Mouse (Mus musculus) G1E (cell line): ENCODE data around the gene Cox10. TPM values are rescaled to one million over a fixed set of nuclear protein-coding genes. Genes with fewer than 3 reads are reported as not detected.

Experiments used
- ATAC-seq: 2 replicates; pipeline ENCODE4 v1.8.0; 2016; ENCODE audit warnings: mild to moderate bottlenecking; ENCODE audit not compliant: insufficient number of reproducible peaks, poor library complexity, low FRiP score, severe bottlenecking; ENCODE audit errors: extremely low read depth
- DNase-seq: peaks from one replicate; pipeline ENCODE4 v3.0.0; 2012; ENCODE audit warnings: low spot score
- H3K27me3 ChIP-seq: 2 replicates; pipeline ENCODE4 v1.6.1; 2012; ENCODE audit warnings: mild to moderate bottlenecking, low read length, inconsistent platforms; ENCODE audit not compliant: insufficient read depth
- H3K36me3 ChIP-seq: replicated peaks from 2 replicates; pipeline ENCODE3; 2012; ENCODE audit warnings: mild to moderate bottlenecking, inconsistent platforms
- H3K4me1 ChIP-seq: 2 replicates; pipeline ENCODE4 v1.6.1; 2012; ENCODE audit warnings: low read depth, low read length, inconsistent platforms, mixed read lengths; ENCODE audit not compliant: insufficient read depth
- H3K4me3 ChIP-seq: 2 replicates; pipeline ENCODE4 v1.5.1; 2012; ENCODE audit warnings: low read depth, mild to moderate bottlenecking, inconsistent platforms, low read length, moderate library complexity, mixed read lengths
- H3K9me3 ChIP-seq: replicated peaks from 2 replicates; pipeline ENCODE4 v1.6.1; 2012; ENCODE audit warnings: inconsistent platforms
- CTCF ChIP-seq: IDR thresholded peaks from 2 replicates; pipeline ENCODE4 v1.5.1; 2012; ENCODE audit warnings: low read depth, low read length, inconsistent platforms, mixed read lengths
- GATA1 ChIP-seq: IDR thresholded peaks from 2 replicates; pipeline ENCODE4 v1.6.1; 2012; ENCODE audit warnings: borderline replicate concordance, low read length, inconsistent platforms, mixed read lengths
- GATA2 ChIP-seq: IDR thresholded peaks from 2 replicates; pipeline ENCODE4 v1.6.1; 2012; ENCODE audit warnings: low read depth, low read length, inconsistent platforms, borderline replicate concordance
- POLR2AphosphoS5 ChIP-seq: IDR thresholded peaks from 2 replicates; pipeline ENCODE4 v1.6.1; 2012; ENCODE audit warnings: low read depth, low read length, inconsistent platforms; ENCODE audit not compliant: insufficient replicate concordance
- TAL1 ChIP-seq: conservative IDR thresholded peaks from 2 replicates; pipeline ENCODE4 v1.6.1; 2012; ENCODE audit warnings: low read depth, low read length, inconsistent platforms, mixed read lengths
- polyA plus RNA-seq: library from polyadenylated mRNA; stranded (reverse); fragments of >175 nt; gene quantifications from 2 replicates; pipeline ENCODE4 v1.2.3, GENCODE M21; 2012
- total RNA-seq, 2 experiments: library from RNA; stranded (forward) in 1 of 2; stranded (reverse) in 1 of 2; fragments of 200-1000 nt in 1 of 2; fragments of >200 nt in 1 of 2; fragmentation: Nextera tagmentation in 1 of 2; gene quantifications; 2 replicates each; pipeline ENCODE4 v1.2.3; 2014 to 2017

The Cox10 gene
- total and polyA plus RNA-seq, 3 experiments, result 19.4 to 53.9 (median 21.1) TPM

DNA sequence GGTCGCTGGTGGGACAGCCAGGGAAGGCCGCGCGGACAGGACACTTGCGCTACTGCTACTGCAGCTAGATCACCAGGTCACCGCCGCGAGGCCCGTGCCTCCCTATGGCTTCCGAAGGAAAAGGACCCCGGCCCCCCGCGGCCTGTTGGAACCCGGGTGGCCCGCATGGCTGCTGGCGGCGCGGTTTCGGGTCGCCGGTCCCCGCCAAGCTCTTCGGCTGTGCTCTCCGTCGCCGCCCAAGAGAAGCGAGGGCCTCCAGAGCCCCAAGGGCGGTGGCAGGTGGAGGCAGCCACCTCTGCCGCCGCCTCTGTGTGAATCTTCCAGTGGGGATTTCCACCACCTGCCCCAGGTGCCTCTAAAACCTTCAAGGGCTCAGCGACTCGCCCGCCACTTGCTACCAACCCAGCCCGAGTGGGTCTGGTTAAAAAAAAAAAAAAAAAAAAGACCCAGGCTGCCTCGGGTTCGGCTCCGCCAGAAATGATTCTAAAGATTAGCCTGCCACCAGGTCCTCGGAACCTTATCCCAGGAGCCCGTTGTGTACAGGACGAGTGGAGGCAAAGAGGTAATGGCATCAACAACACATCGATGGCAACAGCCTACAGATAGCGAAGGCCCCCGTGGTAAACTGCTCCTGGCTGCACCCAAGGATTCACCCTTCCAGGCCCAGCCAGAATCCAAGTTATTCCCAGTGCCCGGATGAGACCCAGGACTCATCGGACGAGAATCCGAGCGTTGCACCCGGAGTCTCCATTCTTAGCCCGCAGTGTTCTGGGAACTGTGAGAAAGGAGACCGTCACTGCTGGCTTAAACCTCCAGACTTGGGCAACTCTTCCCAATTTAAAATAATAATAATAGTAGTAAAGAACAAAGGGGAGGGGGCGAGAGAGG lies 159.8 kb downstream of the Cox10 start:
- Histone ChIP-seq H3K27me3 (peaks cover 21% of the 10 kb centered on the region; the same call in 1 of the 2 replicates), H3K9me3 (peaks cover 42% of the 10 kb centered on the region), H3K36me3 (no peaks in the 10 kb centered on the region), H3K4me1 (no peaks in the 10 kb centered on the region), H3K4me3 (no peak overlapping the region)
- TF ChIP-seq CTCF, result no peak
- no peak for TF ChIP-seq POLR2AphosphoS5
- no peak for TF ChIP-seq GATA1
- TF ChIP-seq TAL1, result no peak
- no peak for TF ChIP-seq GATA2
- DNase-seq, result no peak
- no peak for ATAC-seq

- no peak overlapping the region for H3K4me3 ChIP-seq
These were observed 160.8 kb downstream of the Cox10 start for GRCm38 (mm10) chr11:63918321-63919105.

GRCm38 (mm10) chr11:63917561-63917960 lies 161.7 kb downstream of the Cox10 start:
- no peak for DNase-seq
- TF ChIP-seq GATA2 (no peak), POLR2AphosphoS5 (no peak), TAL1 (no peak), CTCF (no peak), GATA1 (no peak)
- H3K36me3 ChIP-seq, result no peaks in the 10 kb centered on the region
- peaks cover 18% of the 10 kb centered on the region; the same call in 1 of the 2 replicates for H3K27me3 ChIP-seq
- ATAC-seq, result no peak
- H3K9me3 ChIP-seq, result peaks cover 33% of the 10 kb centered on the region
- H3K4me1 ChIP-seq, result no peaks in the 10 kb centered on the region
- H3K4me3 ChIP-seq, result no peak overlapping the region

More at GRCm38 (mm10) chr11:63918321-63919105, 160.8 kb downstream of the Cox10 start:
- no peak for TF ChIP-seq CTCF
- no peak for TF ChIP-seq TAL1
- TF ChIP-seq GATA1, result no peak
- TF ChIP-seq POLR2AphosphoS5, result no peak
- no peak for TF ChIP-seq GATA2
- no peak for DNase-seq
- Histone ChIP-seq H3K9me3 (peaks cover 36% of the 10 kb centered on the region), H3K4me1 (no peaks in the 10 kb centered on the region), H3K27me3 (peaks cover 20% of the 10 kb centered on the region; the same call in 1 of the 2 replicates), H3K36me3 (no peaks in the 10 kb centered on the region)
- no peak for ATAC-seq

GRCm38 (mm10) chr11:63914388-63914787 lies 164.9 kb downstream of the Cox10 start:
- H3K27me3 ChIP-seq, result peaks cover 12% of the 10 kb centered on the region; the same call in 1 of the 2 replicates
- no peaks in the 10 kb centered on the region for H3K4me1 ChIP-seq
- TF ChIP-seq TAL1 (no peak), CTCF (no peak), GATA2 (no peak), POLR2AphosphoS5 (no peak), GATA1 (no peak)
- no peak overlapping the region for H3K4me3 ChIP-seq
- H3K9me3 ChIP-seq, result 0 out of 2 replicates have a peak, but pooled peaks cover 3% of the 10 kb centered on the region
- H3K36me3 ChIP-seq, result no peaks in the 10 kb centered on the region
- no peak for ATAC-seq
- no peak for DNase-seq

DNA sequence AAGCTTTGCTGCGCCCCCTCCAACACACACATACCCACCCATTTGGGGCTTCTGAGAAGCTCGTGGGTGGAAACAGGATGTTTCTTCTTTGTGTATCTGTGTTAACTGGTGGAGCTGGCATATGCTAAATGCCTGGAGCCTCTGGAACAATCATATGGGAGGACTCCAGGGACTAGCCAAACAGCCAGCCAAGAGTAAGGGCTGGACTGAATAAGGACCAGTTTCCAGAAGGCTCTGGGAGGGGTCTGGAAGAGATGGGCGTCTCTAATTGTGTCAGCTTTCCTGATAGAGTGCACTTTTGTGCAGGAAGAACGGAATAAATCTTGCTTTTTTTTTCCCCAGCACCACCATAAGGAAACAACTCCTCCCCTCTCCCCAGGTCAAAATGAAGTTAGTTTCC lies 165.3 kb downstream of the Cox10 start:
- TF ChIP-seq TAL1 (no peak), GATA1 (no peak), GATA2 (no peak), CTCF (no peak), POLR2AphosphoS5 (no peak)
- Histone ChIP-seq H3K9me3 (no peaks in the 10 kb centered on the region), H3K27me3 (peaks cover 12% of the 10 kb centered on the region; the same call in 1 of the 2 replicates), H3K4me1 (no peaks in the 10 kb centered on the region), H3K36me3 (no peaks in the 10 kb centered on the region), H3K4me3 (no peak overlapping the region)
- DNase-seq (no peak), ATAC-seq (no peak)

Other genes starting within 250 kb of the Cox10 start
- gene Hs3st3b1, start 157.2 kb downstream of the Cox10 start, total RNA-seq (2014; fragmentation: Nextera tagmentation), result not detected in 2 replicates
- gene Hs3st3b1, start 157.2 kb downstream of the Cox10 start, total RNA-seq (2017), result 0.05 and 0.12 TPM in 2 replicates
- not detected in 2 replicates for gene Hs3st3b1, start 157.2 kb downstream of the Cox10 start, polyA plus RNA-seq